Mouse (Mus musculus) CD4-positive naive resting alpha-beta T cell, adult 57 days (primary cell): Measurements from ENCODE around the gene Thegl. TPM values are rescaled to one million over a fixed set of nuclear protein-coding genes. Genes with fewer than 3 reads are reported as not detected.

Experiments
- total RNA-seq: library from RNA; stranded (reverse); gene quantifications from one replicate; pipeline ENCODE4 v1.2.4, GENCODE M21; 2023

Gene Thegl
- not detected for total RNA-seq

GRCm38 (mm10) chr5:77015544-77016482 lies at the start of gene Thegl:
Thegl (plus strand) TSS chr5:77016023.

GRCm38 (mm10) chr5:76974554-76975285 lies 41.1 kb upstream of the Thegl start, which contains the start of gene Srp72:
Srp72 (plus strand) TSS chr5:76974683.

GRCm38 (mm10) chr5:77004051-77004821 lies 11.6 kb upstream of the Thegl start, which contains the start of gene Arl9:
Arl9 (plus strand) TSS chr5:77004055.

Other genes with a start within 250 kb of the Thegl start
- 24.5 TPM for gene Aasdh, start 110.5 kb upstream of the Thegl start, total RNA-seq
- gene Paics, start 64.7 kb upstream of the Thegl start, total RNA-seq: 88.0 TPM
- gene Ppat, start 64.4 kb upstream of the Thegl start, total RNA-seq: 28.1 TPM
- gene Srp72, start 41.3 kb upstream of the Thegl start, total RNA-seq: 147 TPM
- gene Arl9, start 12.0 kb upstream of the Thegl start, total RNA-seq: 2.0 TPM
- gene Hopx, start 99.1 kb downstream of the Thegl start, total RNA-seq: 19.6 TPM
- not detected for gene Spink2, start 195.4 kb downstream of the Thegl start, total RNA-seq
- 30.6 TPM for gene Rest, start 249.5 kb downstream of the Thegl start, total RNA-seq